Mouse (Mus musculus) G1E-ER4 (cell line): ENCODE measurements around the gene Prss8. TPM values are rescaled to one million over a fixed set of nuclear protein-coding genes. Genes with fewer than 3 reads are reported as not detected.

ENCODE experiments used
- GATA1 ChIP-seq: IDR thresholded peaks from one replicate; pipeline ENCODE4 v1.8.0; 2012; ENCODE audit warnings: low read length, inconsistent platforms
- polyA plus RNA-seq: library from polyadenylated mRNA; stranded (reverse); fragments of >175 nt; gene quantifications from 2 replicates; pipeline ENCODE4 v1.2.3, GENCODE M21; 2012

Gene Prss8
- polyA plus RNA-seq, 1 experiment: not detected

DNA sequence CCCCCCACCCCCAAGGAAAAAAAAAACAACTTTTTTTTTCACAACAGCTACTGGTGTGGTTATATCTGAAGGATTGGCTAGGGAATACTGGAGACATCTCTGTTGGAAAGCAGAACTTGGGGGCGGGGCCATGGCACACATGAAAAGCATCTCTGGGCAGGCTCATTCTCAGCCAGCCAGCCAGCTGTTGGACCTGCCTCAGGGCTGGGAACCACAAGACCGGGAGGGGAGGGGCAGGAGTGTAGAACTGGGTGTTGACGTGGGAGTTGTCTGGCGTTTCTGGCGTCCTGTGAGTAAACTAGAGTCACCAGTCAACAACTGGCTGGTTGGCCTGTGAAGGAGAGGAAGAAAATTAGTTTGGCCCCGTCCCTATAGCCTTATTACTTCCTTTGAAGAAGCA, 44.0 kb downstream of the Prss8 start:
- TF ChIP-seq GATA1: no peak

DNA sequence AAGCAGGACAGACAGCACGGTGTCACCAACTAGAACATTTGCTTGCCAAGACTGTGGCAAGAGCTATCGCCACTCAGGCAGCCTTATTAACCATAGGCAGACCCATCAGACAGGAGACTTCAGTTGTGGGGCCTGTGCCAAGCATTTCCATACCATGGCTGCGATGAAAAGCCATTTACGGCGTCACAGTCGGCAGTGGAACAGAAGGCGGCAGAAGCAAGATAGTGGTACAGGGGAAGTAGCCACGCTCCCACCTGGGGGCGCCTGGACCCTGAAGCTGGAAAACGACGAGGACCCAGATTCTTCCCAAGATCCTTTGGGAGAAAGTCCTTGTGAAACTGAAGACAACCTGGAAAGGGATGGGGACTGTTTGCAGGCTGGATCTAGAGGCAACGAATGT, 49.5 kb downstream of the Prss8 start:
- no peak for TF ChIP-seq GATA1

DNA sequence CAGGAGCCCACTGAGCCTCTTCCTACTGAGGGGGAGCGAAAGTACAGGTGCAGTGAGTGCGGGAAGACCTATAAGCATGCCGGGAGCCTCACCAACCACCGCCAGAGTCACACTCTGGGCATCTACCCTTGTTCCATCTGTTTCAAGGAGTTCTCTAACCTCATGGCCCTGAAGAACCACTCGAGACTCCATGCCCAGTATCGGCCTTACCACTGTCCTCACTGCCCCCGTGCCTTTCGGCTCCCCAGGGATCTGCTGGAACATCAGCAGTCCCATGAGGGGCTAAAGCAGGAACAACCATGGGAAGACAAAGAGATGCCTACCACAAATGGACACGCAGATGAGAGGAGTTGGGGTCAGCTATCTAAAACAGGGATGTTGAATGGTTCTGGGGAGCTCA, 50.6 kb downstream of the Prss8 start:
- no peak for TF ChIP-seq GATA1

DNA sequence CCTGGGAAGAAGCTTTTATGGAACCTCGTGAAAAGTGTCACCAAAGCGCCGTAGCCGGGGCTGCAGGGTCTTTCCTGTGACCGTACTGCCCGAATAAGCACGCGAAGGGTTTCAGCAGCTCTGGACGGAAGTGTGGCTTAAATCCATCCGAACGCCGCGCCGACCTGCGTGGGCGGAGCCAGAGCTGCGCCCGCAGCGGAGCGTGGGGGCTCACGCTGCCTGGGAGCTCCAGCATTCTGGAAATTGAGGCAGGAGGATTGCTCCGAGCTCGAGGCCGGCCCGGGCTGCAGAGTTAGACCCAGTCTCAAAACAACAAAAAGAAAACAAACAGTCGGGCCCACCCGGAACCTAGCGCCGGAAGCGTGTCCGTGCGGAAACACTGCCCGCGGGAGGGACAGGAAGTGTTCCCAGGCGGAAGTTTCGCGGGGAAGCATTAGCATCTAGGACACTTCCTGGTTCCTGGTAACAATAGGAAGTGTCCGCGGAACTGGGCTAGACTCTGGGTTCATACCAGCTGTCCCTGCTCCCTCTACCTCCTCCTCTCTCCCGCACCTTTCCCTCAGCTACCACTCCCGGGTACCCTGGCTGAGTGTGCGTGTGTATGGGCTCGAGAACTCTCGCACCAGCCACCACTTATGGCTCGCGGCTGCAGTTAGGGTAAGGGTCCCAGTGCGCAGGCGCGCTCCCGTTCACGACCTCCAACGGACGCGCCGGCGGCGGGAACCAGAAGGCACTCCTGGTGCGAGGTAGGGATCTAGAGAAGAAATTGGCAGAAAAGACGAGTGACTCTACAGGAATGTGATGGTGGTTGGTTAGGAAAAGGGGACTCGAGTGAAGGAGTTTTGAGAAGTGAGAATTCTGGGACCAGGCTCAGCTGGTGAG, 53.2 kb downstream of the Prss8 start, which contains the start of gene Zfp668:
Zfp668 (minus strand) TSS at position 362 of the 882 bp plus-strand sequence.
- TF ChIP-seq GATA1: no peak

DNA sequence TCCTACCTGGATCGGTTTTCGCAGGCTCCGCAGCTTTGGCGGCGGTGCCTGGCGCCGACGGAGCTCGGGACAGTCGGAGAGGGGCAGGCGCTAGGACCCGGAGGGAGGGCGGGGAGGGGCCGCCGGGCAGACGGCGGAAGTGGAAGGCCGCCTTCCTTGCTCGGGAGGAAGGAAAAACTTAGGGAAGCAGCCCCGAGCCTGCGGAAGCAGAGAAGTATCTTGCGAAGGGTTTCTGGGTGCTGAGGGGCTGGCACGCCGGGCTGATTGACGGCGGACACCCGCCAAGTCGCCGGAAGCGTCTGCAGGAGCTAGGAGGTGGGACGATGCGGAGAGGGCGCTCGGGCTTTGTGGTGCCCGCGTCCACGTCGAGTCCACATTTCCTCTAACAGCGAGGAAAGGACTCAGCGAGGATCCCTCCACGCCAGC, 53.9 kb downstream of the Prss8 start, which contains the start of gene Zfp646:
Zfp646 (plus strand) TSS at position 181 of the 426 bp plus-strand sequence.
- TF ChIP-seq GATA1: no peak

Other genes with a start within 250 kb of the Prss8 start
- gene Bcl7c, start 221.2 kb downstream of the Prss8 start, polyA plus RNA-seq: 375 and 505 TPM in 2 replicates
- 2.8 and 3.7 TPM in 2 replicates for gene Ctf1, start 217.4 kb downstream of the Prss8 start, polyA plus RNA-seq
- gene Ctf2, start 197.9 kb downstream of the Prss8 start, polyA plus RNA-seq: not detected in 2 replicates
- 76.2 and 91.2 TPM in 2 replicates for gene Fbxl19, start 185.6 kb downstream of the Prss8 start, polyA plus RNA-seq
- 32.0 and 33.6 TPM in 2 replicates for gene Orai3, start 160.3 kb downstream of the Prss8 start, polyA plus RNA-seq
- gene Setd1a, start 153.4 kb downstream of the Prss8 start, polyA plus RNA-seq: 99.0 and 114 TPM in 2 replicates
- 2.5 and 4.3 TPM in 2 replicates for gene Gm49388, start 144.5 kb downstream of the Prss8 start, polyA plus RNA-seq
- 12.7 and 27.1 TPM in 2 replicates for gene Hsd3b7, start 129.5 kb downstream of the Prss8 start, polyA plus RNA-seq
- gene Stx4a, start 105.8 kb downstream of the Prss8 start, polyA plus RNA-seq: 85.1 and 93.9 TPM in 2 replicates
- 0.06 and 0.10 TPM in 2 replicates for gene Stx1b, start 105.6 kb downstream of the Prss8 start, polyA plus RNA-seq
- gene Zfp646, start 53.9 kb downstream of the Prss8 start, polyA plus RNA-seq: 24.0 and 32.5 TPM in 2 replicates
- gene Zfp668, start 53.3 kb downstream of the Prss8 start, polyA plus RNA-seq: 33.5 and 36.7 TPM in 2 replicates
- 0.48 and 0.67 TPM in 2 replicates for gene Prss53, start 39.1 kb downstream of the Prss8 start, polyA plus RNA-seq
- gene Gm21974, start 34.6 kb downstream of the Prss8 start, polyA plus RNA-seq: not detected in 2 replicates
- 13.6 and 14.7 TPM in 2 replicates for gene Vkorc1, start 34.5 kb downstream of the Prss8 start, polyA plus RNA-seq
- gene Bckdk, start 26.0 kb downstream of the Prss8 start, polyA plus RNA-seq: 166 and 183 TPM in 2 replicates
- 7.0 and 7.5 TPM in 2 replicates for gene Kat8, start 17.6 kb downstream of the Prss8 start, polyA plus RNA-seq
- gene Prss36, start 16.6 kb upstream of the Prss8 start, polyA plus RNA-seq: 5.5 and 10.0 TPM in 2 replicates
- gene Fus, start 37.4 kb upstream of the Prss8 start, polyA plus RNA-seq: 578 and 702 TPM in 2 replicates
- gene Pycard, start 63.8 kb upstream of the Prss8 start, polyA plus RNA-seq: 0.28 and 0.46 TPM in 2 replicates
- 0.04 and 0.05 TPM in 2 replicates for gene Trim72, start 73.8 kb upstream of the Prss8 start, polyA plus RNA-seq
- gene Itgam, start 132.5 kb upstream of the Prss8 start, polyA plus RNA-seq: not detected in 2 replicates
- not detected in 2 replicates for gene Gm49368, start 132.6 kb upstream of the Prss8 start, polyA plus RNA-seq
- not detected in 2 replicates for gene Itgax, start 199.4 kb upstream of the Prss8 start, polyA plus RNA-seq
- not detected in 2 replicates for gene Itgad, start 224.3 kb upstream of the Prss8 start, polyA plus RNA-seq